ENCODE assay signal across 17 mouse cellular contexts in the genomic region with DNA sequence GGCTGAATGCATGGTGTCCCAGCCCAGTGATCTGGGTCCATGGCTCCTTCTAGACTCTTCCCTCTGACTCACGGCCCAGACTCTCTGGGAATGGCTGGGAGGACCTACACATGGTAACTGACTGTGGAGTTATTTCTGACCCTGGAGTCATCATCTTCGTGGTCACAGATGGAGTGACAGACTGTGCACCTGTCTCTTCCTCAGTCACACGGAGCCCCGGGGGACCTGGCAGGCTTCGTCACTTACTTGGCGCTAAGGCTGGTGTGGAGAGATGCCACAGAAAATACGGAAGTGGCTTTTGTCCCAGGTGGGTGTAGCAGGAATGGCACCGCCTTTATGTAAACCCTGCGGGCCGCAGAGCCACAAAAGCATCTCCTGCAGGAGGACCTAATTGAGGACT. TPM values are rescaled to one million over a fixed set of nuclear protein-coding genes. Genes with fewer than 3 reads are reported as not detected.
DNase-seq lines count a peak whose midpoint lies in the region; TF ChIP-seq lines count a peak whose summit lies in the region.
"Had no signal": no experiment of that assay in that cellular context is flagged by ENCODE, and none has a peak within 500 bp of the region (broad histone marks: within the 10 kb centered on the region; RNA-seq: fewer than 3 reads in every experiment).

No protein-coding gene starts in this region.

- H3K27ac ChIP-seq in heart, adult 2 months = peak overlapping the region; percentile 97
- H3K27ac ChIP-seq: hindbrain, embryonic 15.5 days; limb, embryonic 12.5 days; lung, embryonic 15.5 days; midbrain, embryonic 10.5 days; stomach, embryonic 15.5 days had no signal

- peak; percentile 46 to 60 for DNase-seq in heart, adult 2 months
- DNase-seq in heart, postnatal 36 days = no peak
- peak; percentile 36 for DNase-seq in brain, embryonic 14.5 days (ENCODE audit: low read depth)
- peak; percentile 94 to 96 for DNase-seq in cerebellum, postnatal 36 days
- peak; percentile 56 for DNase-seq in heart, postnatal 4 days
- DNase-seq in layer of hippocampus, adult 9-10 months (ENCODE audit: low spot score) = no peak
- DNase-seq in ovary, adult 18-20 months (ENCODE audit: low spot score) = no peak
- DNase-seq in adrenal gland, postnatal 10 days = no peak
- DNase-seq: embryo, embryonic 11 days; layer of hippocampus, adult 9-11 months had no signal

- TF ChIP-seq POLR2A in heart, adult 2 months (IDR thresholded peaks at IDR 0.05; ENCODE audit: insufficient read depth, low read depth, low read length) = no peak
- TF ChIP-seq POLR2A in brain, embryonic 14.5 days (IDR thresholded peaks at IDR 0.05; ENCODE audit: borderline replicate concordance, extremely low read depth, insufficient read depth, insufficient read length, poor library complexity, severe bottlenecking) = no peak

- no peaks in the 10 kb centered on the region for H3K27me3 ChIP-seq in heart, adult 2 months (ENCODE audit: control insufficient read depth, insufficient read depth, low read length)
- H3K27me3 ChIP-seq: hindbrain, embryonic 15.5 days; limb, embryonic 12.5 days; lung, embryonic 15.5 days; stomach, embryonic 15.5 days had no signal

- H3K4me1 ChIP-seq in heart, adult 2 months (ENCODE audit: control insufficient read depth, insufficient read depth, low read length) = peaks cover 10% of the 10 kb centered on the region

- intact Hi-C loops in heart, adult 2 months (cut with DNase I) = no loop called here
- intact Hi-C loops in heart, postnatal 36 days (cut with DNase I) = no loop called here

- H3K36me3 ChIP-seq in heart, adult 2 months (ENCODE audit: control insufficient read depth, insufficient read depth, low read length) = no peaks in the 10 kb centered on the region
- H3K36me3 ChIP-seq: hindbrain, embryonic 15.5 days; limb, embryonic 12.5 days; lung, embryonic 15.5 days; midbrain, embryonic 10.5 days; stomach, embryonic 15.5 days had no signal

- 42% methylated on average over 10 of the region's 10 CpGs for WGBS in heart, adult 2 months

- H3K4me3 ChIP-seq in heart, adult 2 months = no peak overlapping the region
- H3K4me3 ChIP-seq: erythroblast, embryonic 14.5 days; hindbrain, embryonic 15.5 days; limb, embryonic 12.5 days; lung, embryonic 15.5 days; midbrain, embryonic 10.5 days; stomach, embryonic 15.5 days had no signal

- TF ChIP-seq EP300 in heart, adult 2 months (IDR thresholded peaks at IDR 0.05; ENCODE audit: insufficient read depth, low read depth, low read length) = no peak

- no peaks in the 10 kb centered on the region for H3K79me2 ChIP-seq in heart, adult 2 months (replicated peaks; ENCODE audit: control insufficient read depth, insufficient read depth, low read length)

- H3K9ac ChIP-seq in heart, adult 2 months (ENCODE audit: low read depth, low read length) = no peak overlapping the region
- H3K9ac ChIP-seq: hindbrain, embryonic 15.5 days; limb, embryonic 12.5 days; lung, embryonic 15.5 days; stomach, embryonic 15.5 days had no signal

- TF ChIP-seq CTCF in heart, adult 2 months (IDR thresholded peaks at IDR 0.05) = no peak
- TF ChIP-seq CTCF in brain, embryonic 14.5 days (IDR thresholded peaks at IDR 0.05; ENCODE audit: borderline replicate concordance, extremely low read depth, insufficient read depth, insufficient read length) = no peak

RNA-seq across cellular contexts. Expression of gene Xirp1, which starts 0.8 kb away (rescaled TPM):
- 100 to 1,000 TPM; 118 to 133 TPM for total RNA-seq in heart, adult 2 months (2021)
- 55.5 and 72.8 TPM in 2 replicates for polyA plus RNA-seq in heart, adult 2 months (2012; rRNA removed)
- 100 to 1,000 TPM; 122 to 127 TPM for total RNA-seq in heart, postnatal 36 days (2021)
- 0.01 TPM in 1 of 2 replicates, not detected in the other for polyA plus RNA-seq in brain, embryonic 14.5 days (2012; rRNA removed)
- 100 to 1,000 TPM; 162 to 169 TPM for total RNA-seq in heart, postnatal 4 days (2021)
- 1 to 10 TPM; 3.1 to 7.4 TPM for total RNA-seq in adrenal gland, postnatal 10 days (2021)
- polyA plus RNA-seq: erythroblast, embryonic 14.5 days; hindbrain, embryonic 15.5 days; kidney, embryonic 14.5 days; midbrain, embryonic 10.5 days had no signal

RNA-seq across cellular contexts. Expression of gene Csrnp1, which starts 39.7 kb away (rescaled TPM):
- 10 to 100 TPM; 21.1 to 21.6 TPM for total RNA-seq in heart, adult 2 months (2021)
- polyA plus RNA-seq in heart, adult 2 months (2012; rRNA removed) = 23.6 and 28.7 TPM in 2 replicates
- 10 to 100 TPM; 11.1 to 29.3 TPM for total RNA-seq in heart, postnatal 36 days (2021)
- polyA plus RNA-seq in brain, embryonic 14.5 days (2012; rRNA removed) = 3.4 and 4.9 TPM in 2 replicates
- total RNA-seq in heart, postnatal 4 days (2021) = 10 to 100 TPM; 17.4 to 17.7 TPM
- total RNA-seq in adrenal gland, postnatal 10 days (2021) = 10 to 100 TPM; 11.9 to 24.0 TPM

RNA-seq across cellular contexts. Expression of gene Cx3cr1, which starts 45.5 kb away (rescaled TPM):
- total RNA-seq in heart, adult 2 months (2021) = 1 to 10 TPM; 1.2 to 3.7 TPM
- 4.4 and 6.4 TPM in 2 replicates for polyA plus RNA-seq in heart, adult 2 months (2012; rRNA removed)
- 1 to 10 TPM; 3.1 to 5.4 TPM for total RNA-seq in heart, postnatal 36 days (2021)
- 4.4 and 6.4 TPM in 2 replicates for polyA plus RNA-seq in brain, embryonic 14.5 days (2012; rRNA removed)
- 1 to 10 TPM; 4.8 to 6.5 TPM for total RNA-seq in heart, postnatal 4 days (2021)
- total RNA-seq in adrenal gland, postnatal 10 days (2021) = 1 to 10 TPM; 2.4 to 3.8 TPM

Comparison
In these comparisons a context has a peak if more than half of its experiments do, and no peak if none do; other contexts are left out.
1. DNase-seq: peak in heart, adult 2 months (2 of 2), brain, embryonic 14.5 days (single experiment), cerebellum, postnatal 36 days (2 of 2) and heart, postnatal 4 days (single experiment); none in heart, postnatal 36 days (0 of 2), layer of hippocampus, adult 9-10 months (single experiment), ovary, adult 18-20 months (single experiment) and adrenal gland, postnatal 10 days (single experiment).
2. RNA of gene Xirp1, which starts 0.8 kb away (total RNA-seq): 162 to 169 TPM in heart, postnatal 4 days, 118 to 133 TPM in heart, adult 2 months and 122 to 127 TPM in heart, postnatal 36 days; 3.1 to 7.4 TPM in adrenal gland, postnatal 10 days; every median in the first group is over 10 times any median in the second.